Mouse (Mus musculus) thymus, postnatal 4 days (tissue): ENCODE results near the gene Apoa5.
"Not testable (repeated sequence)": the region's sequence is repeated elsewhere in the genome, so short reads cannot be mapped to it uniquely, and the experiment has no call there.

Experiments used
- DNase-seq: peaks from one replicate; pipeline ENCODE4 v3.0.0; 2021

Apoa5 gene

DNA sequence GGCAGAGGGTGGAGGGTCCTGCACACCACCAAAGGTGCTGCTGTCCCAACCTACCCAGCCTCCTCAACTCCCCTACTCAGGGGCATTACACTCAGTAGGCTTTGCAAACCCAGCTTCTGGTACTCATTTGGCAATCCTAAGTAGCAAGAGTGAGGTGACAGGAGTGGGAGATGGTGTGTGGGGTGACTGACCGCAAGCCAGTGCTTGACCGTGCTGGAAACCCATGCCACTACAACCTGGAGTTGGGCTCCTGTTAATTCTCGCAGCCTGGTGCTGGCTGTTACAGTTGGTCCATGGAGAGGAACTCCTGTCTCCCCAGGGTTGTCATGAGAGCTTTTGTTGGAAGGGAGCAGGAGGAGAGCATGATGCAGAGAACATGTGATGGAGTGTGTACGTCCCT, 2.3 kb downstream of the Apoa5 start:
- DNase-seq: no peak

DNA sequence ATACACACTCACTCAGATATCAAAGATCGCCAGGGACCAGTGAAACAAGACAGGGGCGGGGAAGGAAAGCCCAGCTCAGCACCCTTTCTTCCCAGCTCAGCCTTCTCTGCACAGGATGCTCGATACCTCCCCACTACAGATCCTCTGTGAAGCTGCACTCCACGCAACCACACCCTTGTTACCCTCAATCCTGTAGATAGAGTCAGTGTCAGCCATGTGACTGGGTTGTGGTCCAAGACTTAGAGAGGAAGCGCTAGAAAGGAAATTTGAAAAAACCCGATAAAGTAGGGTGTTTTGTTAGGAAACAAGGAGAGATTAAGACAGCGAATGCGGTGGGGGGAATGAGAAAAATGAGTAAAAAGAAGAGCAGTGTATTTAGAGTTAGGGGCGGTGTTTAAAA, 3.6 kb downstream of the Apoa5 start:
- DNase-seq: peak; percentile 35

DNA sequence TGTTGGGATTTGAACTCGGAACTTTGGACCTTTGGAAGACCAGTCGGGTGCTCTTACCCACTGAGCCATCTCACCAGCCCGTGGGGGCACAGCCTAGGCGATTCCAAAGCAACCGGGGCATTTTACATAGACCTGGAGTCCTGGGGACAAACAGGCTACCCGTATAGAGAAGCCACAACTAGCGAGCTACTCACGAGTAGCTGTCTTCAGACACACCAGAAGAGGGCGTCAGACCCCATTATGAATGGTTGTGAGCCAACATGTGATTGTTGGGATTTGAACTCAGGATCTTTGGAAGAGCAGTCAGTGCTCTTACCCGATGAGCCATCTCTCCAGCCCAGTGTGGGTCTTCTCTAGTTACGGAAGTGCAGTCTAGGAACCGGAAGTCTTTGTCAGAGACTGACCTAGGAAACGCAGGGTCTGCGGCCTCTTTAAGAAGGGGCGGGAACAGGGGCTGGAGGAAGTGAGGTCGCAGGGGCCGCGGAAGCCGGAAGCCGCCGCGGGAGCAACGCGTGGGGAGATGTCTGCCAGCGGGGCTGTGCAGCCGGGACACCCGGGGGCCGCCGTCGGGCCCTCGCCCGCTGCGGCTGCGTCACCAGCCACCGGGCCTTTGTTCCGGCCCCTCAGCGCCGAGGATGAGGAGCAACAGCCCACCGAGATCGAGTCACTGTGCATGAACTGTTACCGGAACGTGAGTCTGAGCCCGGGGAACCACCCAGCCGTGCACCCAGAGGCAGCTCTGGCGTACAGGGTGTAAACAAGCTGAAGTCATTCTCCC, 4.4 kb downstream of the Apoa5 start, which contains the start of gene Zpr1:
Zpr1 (plus strand) TSS at position 388 of the 778 bp plus-strand sequence.
- peak; percentile 89 for DNase-seq

DNA sequence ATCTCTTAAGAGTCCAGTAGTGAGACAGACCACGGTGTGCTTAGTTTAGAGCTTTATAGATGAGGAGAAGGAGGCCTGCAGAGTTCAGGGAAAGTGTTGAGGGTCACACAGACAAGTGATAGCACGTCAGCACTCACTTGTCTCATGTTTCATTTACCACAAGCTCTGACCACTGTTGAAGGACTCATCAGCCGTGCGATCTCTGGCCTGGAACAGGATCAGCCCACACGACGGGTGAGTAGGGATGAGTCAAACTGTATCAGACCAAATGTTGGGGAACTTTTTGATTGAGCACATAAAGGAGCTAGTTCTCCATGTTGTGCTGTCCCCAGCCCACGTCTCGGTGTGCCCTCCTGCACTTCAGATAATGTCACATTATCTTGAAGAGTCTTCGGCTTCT, 6.1 kb downstream of the Apoa5 start:
- no peak for DNase-seq

DNA sequence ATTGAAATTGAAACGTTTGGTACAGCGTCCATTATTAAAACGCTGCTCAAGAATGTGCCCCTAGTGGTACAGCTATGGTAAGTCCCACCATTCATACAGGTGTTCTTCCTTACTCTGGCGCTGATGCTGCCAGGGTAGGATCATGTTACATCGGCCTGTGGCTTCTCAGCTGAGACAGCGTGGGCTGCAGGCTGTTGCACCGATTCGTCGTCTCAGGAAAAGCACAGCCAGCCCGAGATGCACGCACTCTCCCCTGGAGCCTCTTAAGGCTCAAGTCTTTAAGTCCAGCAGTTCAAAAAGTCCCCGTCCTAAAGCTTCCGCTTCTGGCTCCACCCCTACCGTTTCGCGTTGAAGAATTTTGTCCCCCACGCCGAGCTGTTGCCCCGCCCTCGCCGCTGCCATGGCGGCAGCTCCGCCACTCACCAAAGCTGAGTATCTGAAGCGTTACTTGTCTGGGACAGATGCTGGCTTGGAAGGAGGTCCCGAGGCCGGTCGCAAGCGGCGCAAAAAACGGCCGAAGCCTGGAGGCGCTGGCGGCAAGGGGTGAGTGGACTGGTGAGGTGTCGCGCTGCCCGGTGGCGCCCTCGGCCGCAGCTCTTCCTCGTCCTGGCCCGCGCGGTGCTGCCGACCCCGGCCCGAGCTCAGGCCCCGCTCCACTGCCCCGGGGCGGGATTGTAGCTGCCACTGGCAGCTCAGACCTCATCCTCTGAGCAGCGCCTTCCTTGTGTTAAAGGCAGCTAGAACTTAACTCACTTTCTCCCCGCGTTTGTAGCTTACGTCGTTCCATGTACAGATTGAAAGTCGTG, 14.4 kb downstream of the Apoa5 start, which contains the start of gene Bud13:
Bud13 (plus strand) TSS at position 378 of the 806 bp plus-strand sequence.
- DNase-seq: peak; percentile 98

DNA sequence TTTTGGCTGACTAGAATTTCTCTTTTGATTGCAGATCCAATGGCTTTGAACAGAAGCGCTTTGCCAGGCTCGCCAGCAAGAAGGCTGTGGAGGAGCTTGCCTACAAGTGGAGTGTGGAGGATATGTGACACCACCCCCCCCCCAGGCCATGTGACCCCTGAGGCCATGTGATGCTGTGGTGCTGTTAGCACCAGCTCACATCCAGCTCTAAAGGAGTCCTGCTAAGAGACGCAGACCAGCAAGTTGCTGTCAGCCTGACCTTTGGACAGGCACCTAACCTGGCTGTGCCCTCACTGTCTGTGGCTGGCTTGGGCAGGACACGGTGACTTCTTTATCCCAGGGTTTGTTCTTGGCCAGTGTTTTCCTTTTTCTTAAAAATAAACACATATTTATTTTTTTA, 29.9 kb downstream of the Apoa5 start:
- no peak for DNase-seq

DNA sequence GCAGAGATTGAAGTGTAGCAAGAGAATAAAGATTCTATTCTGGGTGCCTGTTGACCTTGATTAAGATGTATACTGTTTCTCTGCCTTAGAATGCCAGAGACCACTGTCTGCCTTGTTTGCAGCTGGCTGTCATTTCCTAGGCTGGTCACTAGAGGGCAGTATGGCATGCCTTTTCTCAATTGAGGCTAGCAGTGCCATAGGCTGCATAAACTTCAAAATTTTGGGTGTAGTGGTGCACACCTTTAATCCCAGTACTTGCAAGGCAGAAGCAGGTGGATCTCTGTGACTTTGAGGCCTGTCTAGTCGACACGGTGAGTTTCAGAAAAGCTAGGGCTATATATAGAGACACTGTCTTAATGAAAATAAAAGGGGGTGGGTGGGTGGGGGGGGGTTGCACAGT, 33.7 kb downstream of the Apoa5 start:
- DNase-seq: peak; percentile 66

DNA sequence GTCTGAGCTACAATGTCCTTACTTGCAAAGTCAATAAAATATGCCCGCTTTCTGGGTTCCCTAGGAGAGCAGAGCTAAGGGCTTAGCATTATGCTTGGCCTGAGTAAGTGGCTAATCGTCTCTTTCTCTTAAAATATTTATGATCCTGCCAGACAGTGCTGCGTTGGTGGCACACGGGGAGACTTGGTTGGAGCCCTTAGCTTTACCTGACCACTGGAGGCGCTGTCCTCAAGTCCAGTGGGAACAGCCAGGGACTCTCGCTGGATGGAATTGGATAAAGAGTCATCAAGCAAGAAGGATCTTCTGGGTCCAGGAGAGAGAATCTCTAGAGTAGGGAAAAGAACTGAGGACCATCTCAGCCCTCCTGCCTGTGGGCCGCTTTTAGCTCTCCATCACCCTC, 40.7 kb downstream of the Apoa5 start:
- peak; percentile 48 for DNase-seq

DNA sequence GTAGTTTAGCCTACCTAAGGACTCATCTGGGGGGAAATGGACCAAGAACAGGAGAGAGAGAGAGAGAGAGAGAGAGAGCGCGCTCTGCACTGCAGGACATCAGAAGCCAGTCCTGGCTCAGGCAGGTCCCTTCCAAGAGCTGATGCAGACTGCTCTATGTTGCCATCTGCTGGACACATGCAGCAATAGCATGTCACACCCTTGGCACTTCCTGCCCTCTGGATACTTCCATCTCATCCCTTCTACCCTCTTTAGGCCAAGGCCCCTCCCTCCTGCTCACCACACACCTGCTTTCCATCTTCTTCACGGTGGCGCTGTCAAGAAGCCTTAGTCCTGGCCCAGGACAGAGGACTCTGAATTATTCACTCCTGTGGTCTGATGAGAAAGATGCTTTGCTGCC, 46.1 kb downstream of the Apoa5 start:
- DNase-seq: peak; percentile 72

DNA sequence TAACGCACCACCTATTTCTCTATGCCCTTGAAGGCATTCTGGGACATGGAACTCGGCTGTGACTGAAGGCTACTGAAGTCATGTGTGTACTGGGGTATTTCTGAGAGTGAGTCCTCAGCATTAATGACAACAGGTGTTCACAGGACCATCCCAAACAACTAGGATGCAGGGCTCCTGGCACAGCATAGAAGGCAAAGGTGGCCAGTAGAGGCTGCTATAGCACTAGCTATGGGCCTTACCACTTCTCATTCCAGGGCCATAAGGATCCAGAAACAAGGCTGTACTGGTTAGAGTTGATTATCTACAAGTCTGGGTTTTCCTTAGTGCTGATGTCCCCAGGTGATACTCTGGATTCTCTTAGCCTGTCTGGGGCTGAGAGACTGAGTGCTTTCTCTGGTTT, 46.5 kb downstream of the Apoa5 start:
- DNase-seq: no peak

DNA sequence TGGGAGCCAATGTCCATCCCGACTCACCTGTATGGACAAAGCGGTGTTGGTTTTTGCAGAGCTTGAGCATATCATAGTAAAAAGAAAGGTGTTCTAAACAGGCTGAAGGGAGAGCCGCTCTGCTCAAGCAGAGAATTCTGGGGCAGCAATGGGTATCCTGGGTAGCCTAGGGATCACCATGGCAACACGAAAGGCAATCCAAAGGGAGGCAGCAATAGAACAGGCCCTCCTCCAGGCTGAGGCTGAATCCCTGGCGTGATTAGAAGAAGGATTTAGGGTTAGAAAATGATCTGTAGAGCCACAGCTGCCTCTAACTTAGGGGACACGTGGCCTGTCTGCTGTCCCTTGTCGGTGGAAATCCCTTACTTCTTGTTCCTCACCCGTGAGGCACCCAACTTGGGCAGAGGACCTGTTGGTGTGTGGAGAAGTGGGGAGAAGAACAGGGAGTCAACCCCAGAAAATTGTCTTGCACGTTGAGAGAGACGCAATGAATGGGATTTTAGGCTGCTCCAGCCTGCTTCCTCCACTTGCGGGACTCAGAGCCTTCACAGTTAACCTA, 47.5 kb downstream of the Apoa5 start:
- DNase-seq: no peak

DNA sequence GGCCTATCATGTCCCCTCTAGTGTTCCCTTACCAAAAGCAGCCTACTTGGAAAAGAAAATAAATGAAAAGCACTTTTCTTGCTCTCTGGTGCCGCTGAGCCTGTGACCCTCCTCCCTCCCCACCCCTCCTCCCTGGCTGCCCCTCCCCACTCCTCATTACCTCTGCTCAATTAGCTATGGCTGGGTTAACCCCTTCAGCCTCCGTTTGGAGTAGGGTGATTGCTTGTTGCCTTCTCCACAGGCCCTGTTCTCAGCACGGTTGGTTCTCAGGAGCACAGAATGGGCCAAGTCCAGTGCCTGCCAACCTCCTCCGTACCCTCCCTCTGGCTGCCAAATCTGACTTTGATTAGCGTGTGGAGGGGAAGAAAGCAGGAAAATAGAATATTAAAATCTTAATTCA, 48.0 kb downstream of the Apoa5 start:
- no peak for DNase-seq

DNA sequence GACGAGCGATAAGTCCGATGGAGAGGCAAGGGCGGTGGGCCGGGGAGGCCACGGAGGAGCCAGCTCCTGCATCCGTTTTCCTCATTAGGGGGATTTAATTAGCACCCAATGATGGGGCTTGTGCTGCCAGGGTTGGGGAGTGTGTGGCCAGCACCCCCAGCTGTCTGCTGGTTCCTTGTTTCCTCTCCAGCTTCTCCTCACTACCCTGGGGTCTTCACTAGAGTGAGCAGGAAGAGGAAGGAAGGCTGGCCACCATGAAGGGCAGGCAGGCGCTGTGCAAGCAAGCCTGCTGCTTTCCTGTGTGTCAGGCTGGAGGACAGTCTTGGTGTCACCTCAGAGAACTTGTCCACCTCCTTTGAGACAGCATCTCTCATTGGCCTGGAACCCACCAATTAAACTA, 48.5 kb downstream of the Apoa5 start:
- DNase-seq: no peak

DNA sequence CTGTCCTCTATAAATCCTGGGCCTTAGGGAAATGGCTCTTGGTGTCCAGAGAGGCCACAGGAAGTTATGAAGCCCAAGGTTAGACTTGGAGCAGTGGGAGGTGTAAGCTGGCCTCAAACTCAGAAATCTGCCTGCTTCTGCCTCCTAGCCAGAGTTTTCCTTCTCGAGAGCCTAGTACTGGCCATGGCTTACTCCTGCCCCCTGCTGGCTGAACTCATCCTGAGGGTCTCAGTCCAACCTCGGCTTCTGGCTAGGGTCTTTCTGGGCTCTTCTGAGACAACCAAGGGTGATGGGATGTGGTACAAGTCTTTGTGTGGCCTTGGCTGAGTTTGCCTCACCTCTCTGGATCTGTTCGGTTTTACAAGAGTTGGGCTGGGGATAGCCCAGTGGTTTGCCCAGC, 49.5 kb downstream of the Apoa5 start:
- DNase-seq: peak; percentile 47

DNA sequence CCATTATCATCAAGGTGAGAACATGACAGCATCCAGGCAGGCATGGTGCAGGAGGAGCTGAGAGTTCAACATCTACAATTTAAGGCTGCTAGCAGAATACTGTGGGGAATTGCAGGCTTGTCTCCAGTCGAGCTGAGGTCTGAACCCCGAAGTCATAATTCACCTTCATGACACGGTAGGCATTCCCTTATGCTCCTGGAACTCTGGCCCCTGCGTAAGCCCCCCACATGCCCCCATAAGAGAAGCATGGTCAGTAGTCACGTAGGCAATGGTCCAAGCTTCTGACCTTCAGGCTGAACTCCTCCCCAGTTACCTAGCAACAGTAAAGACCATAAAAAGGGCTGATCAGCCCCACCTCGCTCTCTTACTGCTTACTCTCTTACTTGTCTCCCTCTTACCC, 51.5 kb downstream of the Apoa5 start, which contains the start of gene 4931429L15Rik:
4931429L15Rik (minus strand) TSS at position 101 of the 400 bp plus-strand sequence.
- DNase-seq: not testable (repeated sequence)

DNA sequence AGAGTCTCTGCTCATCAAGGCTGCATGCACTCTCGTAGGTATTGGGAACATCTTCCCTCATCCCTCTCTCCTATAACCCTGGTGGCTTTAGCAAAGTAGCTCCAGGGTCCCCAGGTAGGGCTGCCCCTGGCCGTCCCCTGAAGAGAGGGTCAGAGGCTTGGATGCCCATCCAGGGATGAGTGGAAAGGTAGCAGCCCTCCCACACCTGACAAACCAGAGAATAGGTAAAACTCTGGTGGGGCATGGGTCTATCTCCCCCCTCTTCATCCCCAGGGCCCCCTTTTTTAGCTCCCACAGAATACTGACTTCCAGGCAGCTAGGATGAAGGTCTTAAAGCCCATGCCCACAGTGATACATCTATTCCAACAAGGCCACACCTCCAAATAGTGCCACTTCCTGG, 52.0 kb downstream of the Apoa5 start:
- no peak for DNase-seq
